ENCODE assay signal across 9 mouse cellular contexts in genomic region chr19:57358836-57359598, GRCm38 (mm10). TPM values are rescaled to one million over a fixed set of nuclear protein-coding genes. Genes with fewer than 3 reads are reported as not detected.
DNase-seq lines count a peak whose midpoint lies in the region; ATAC-seq and TF ChIP-seq lines count a peak whose summit lies in the region.
"Had no signal": no experiment of that assay in that cellular context is flagged by ENCODE, and none has a peak within 500 bp of the region (broad histone marks: within the 10 kb centered on the region; RNA-seq: fewer than 3 reads in every experiment).

No protein-coding gene starts in this region.

- no peak for TF ChIP-seq EP300 in lung, postnatal 0 days (IDR thresholded peaks at IDR 0.05)

- peaks cover 71% of the 10 kb centered on the region for H3K4me1 ChIP-seq in heart, embryonic 13.5 days
- peaks cover 26% of the 10 kb centered on the region; the same call in 1 of the 2 replicates for H3K4me1 ChIP-seq in lung, postnatal 0 days (ENCODE audit: insufficient read depth, low read depth, low read length)
- H3K4me1 ChIP-seq in embryonic facial prominence, embryonic 10.5 days: peaks cover 53% of the 10 kb centered on the region
- peaks cover 21% of the 10 kb centered on the region for H3K4me1 ChIP-seq in neural tube, embryonic 14.5 days (ENCODE audit: control insufficient read depth, insufficient read depth, low read length)

- H3K4me2 ChIP-seq in heart, embryonic 13.5 days: peak overlapping the region; percentile 83
- peak overlapping the region; percentile 56; the same call in 1 of the 2 replicates for H3K4me2 ChIP-seq in lung, postnatal 0 days (replicated peaks; ENCODE audit: low read depth, low read length)
- H3K4me2 ChIP-seq in neural tube, embryonic 14.5 days (ENCODE audit: low read depth, low read length): peak overlapping the region; percentile 58; the same call in 1 of the 2 replicates

- no peaks in the 10 kb centered on the region for H3K27me3 ChIP-seq in heart, embryonic 13.5 days (replicated peaks)
- H3K27me3 ChIP-seq in lung, postnatal 0 days (replicated peaks; ENCODE audit: insufficient read depth, low read length): no peaks in the 10 kb centered on the region
- no peaks in the 10 kb centered on the region for H3K27me3 ChIP-seq in embryonic facial prominence, embryonic 10.5 days (replicated peaks; ENCODE audit: low read depth, poor library complexity, severe bottlenecking)
- no peaks in the 10 kb centered on the region for H3K27me3 ChIP-seq in neural tube, embryonic 14.5 days (ENCODE audit: control insufficient read depth, insufficient read depth, low read length)
- H3K27me3 ChIP-seq: midbrain, embryonic 12.5 days had no signal

- ATAC-seq in heart, embryonic 13.5 days (ENCODE audit: extremely low read depth, insufficient number of reproducible peaks, low FRiP score, low TSS enrichment): no peak
- ATAC-seq in lung, postnatal 0 days: no peak
- ATAC-seq in neural tube, embryonic 14.5 days (ENCODE audit: low read depth): no peak

- H3K9ac ChIP-seq in heart, embryonic 13.5 days: peak overlapping the region; percentile 53
- H3K9ac ChIP-seq in lung, postnatal 0 days (replicated peaks; ENCODE audit: low read depth): no peak overlapping the region
- no peak overlapping the region for H3K9ac ChIP-seq in neural tube, embryonic 14.5 days (replicated peaks; ENCODE audit: low read depth, low read length)
- H3K9ac ChIP-seq: midbrain, embryonic 12.5 days had no signal

- intact Hi-C loops in heart, postnatal 36 days (cut with DNase I): loop anchor here (2.0 to 10.0 kb wide), 2 partner anchors 30 to 964 kb away; partner anchors contain the start of genes Casp7 and Nrap
- intact Hi-C loops in left cerebral cortex, postnatal 25 days (cut with DNase I): no loop called here

- peak overlapping the region; percentile 89 for H3K4me3 ChIP-seq in heart, embryonic 13.5 days
- no peak overlapping the region for H3K4me3 ChIP-seq in lung, postnatal 0 days (ENCODE audit: low read depth, low read length)
- peak overlapping the region; percentile 98; the same call in 1 of the 2 replicates for H3K4me3 ChIP-seq in embryonic facial prominence, embryonic 10.5 days
- no peak overlapping the region for H3K4me3 ChIP-seq in neural tube, embryonic 14.5 days (ENCODE audit: low read depth, low read length)

- no peak for TF ChIP-seq CTCF in lung, postnatal 0 days (IDR thresholded peaks at IDR 0.05)

- no peaks in the 10 kb centered on the region for H3K9me3 ChIP-seq in heart, embryonic 13.5 days
- no peaks in the 10 kb centered on the region for H3K9me3 ChIP-seq in lung, postnatal 0 days (ENCODE audit: low read length)
- no peaks in the 10 kb centered on the region for H3K9me3 ChIP-seq in embryonic facial prominence, embryonic 10.5 days
- H3K9me3 ChIP-seq in neural tube, embryonic 14.5 days (ENCODE audit: control insufficient read depth, low read length): no peaks in the 10 kb centered on the region
- H3K9me3 ChIP-seq: midbrain, embryonic 12.5 days had no signal

- DNase-seq in heart, postnatal 36 days: no peak
- DNase-seq in lung, postnatal 0 days (ENCODE audit: low spot score): no peak
- DNase-seq in lung, postnatal 36 days: no peak
- no peak for DNase-seq in embryonic facial prominence, embryonic 10.5 days (ENCODE audit: low spot score)
- no peak for DNase-seq in left cerebral cortex, postnatal 25 days (ENCODE audit: low spot score in 2 of 2)
- DNase-seq in frontal cortex, postnatal 36 days (ENCODE audit: low spot score in 2 of 2): no peak

- H3K27ac ChIP-seq in heart, embryonic 13.5 days (replicated peaks): peak overlapping the region; percentile 53; the same call in 1 of the 2 replicates
- peak overlapping the region; percentile 6 for H3K27ac ChIP-seq in lung, postnatal 0 days (ENCODE audit: low read length)
- no peak overlapping the region for H3K27ac ChIP-seq in embryonic facial prominence, embryonic 10.5 days (replicated peaks)
- H3K27ac ChIP-seq in neural tube, embryonic 14.5 days (ENCODE audit: low read depth, low read length): no peak overlapping the region
- H3K27ac ChIP-seq: midbrain, embryonic 12.5 days had no signal

- WGBS in heart, embryonic 13.5 days: 84% methylated on average over 20 of the region's 20 CpGs
- WGBS in lung, postnatal 0 days: 75% methylated on average over 20 of the region's 20 CpGs
- 95% methylated on average over 20 of the region's 20 CpGs for WGBS in embryonic facial prominence, embryonic 10.5 days
- 92% methylated on average over 20 of the region's 20 CpGs for WGBS in neural tube, embryonic 14.5 days

- H3K36me3 ChIP-seq in heart, embryonic 13.5 days: no peaks in the 10 kb centered on the region
- H3K36me3 ChIP-seq in lung, postnatal 0 days (ENCODE audit: insufficient read depth, low read length): no peaks in the 10 kb centered on the region
- no peaks in the 10 kb centered on the region for H3K36me3 ChIP-seq in embryonic facial prominence, embryonic 10.5 days (replicated peaks)
- no peaks in the 10 kb centered on the region for H3K36me3 ChIP-seq in neural tube, embryonic 14.5 days (ENCODE audit: control insufficient read depth, insufficient read depth, low read length)
- H3K36me3 ChIP-seq: midbrain, embryonic 12.5 days had no signal

RNA-seq across cellular contexts. Expression of gene Fam160b1, which starts 1.5 kb away (rescaled TPM):
- polyA plus RNA-seq in heart, embryonic 13.5 days (2015; fragmentation: Nextera tagmentation; extraction: Ambion mirVana): 9.9 and 10.3 TPM in 2 replicates
- total RNA-seq in heart, postnatal 36 days (2021): 10 to 100 TPM; 11.5 to 11.6 TPM
- polyA plus RNA-seq in lung, postnatal 0 days (2015; fragmentation: Nextera tagmentation; extraction: Ambion mirVana): 14.7 and 14.9 TPM in 2 replicates
- 12.6 and 13.1 TPM in 2 replicates for polyA plus RNA-seq in embryonic facial prominence, embryonic 10.5 days (2016; fragmentation: Nextera tagmentation; extraction: Ambion mirVana)
- polyA plus RNA-seq in neural tube, embryonic 14.5 days (2014; fragmentation: Nextera tagmentation; extraction: Ambion mirVana): 15.6 and 20.3 TPM in 2 replicates
- 10 to 100 TPM; 23.3 to 24.0 TPM for total RNA-seq in left cerebral cortex, postnatal 25 days (2021)

RNA-seq across cellular contexts. Expression of gene Ablim1, which starts 44.3 kb away (rescaled TPM):
- 35.7 and 38.5 TPM in 2 replicates for polyA plus RNA-seq in heart, embryonic 13.5 days (2015; fragmentation: Nextera tagmentation; extraction: Ambion mirVana)
- total RNA-seq in heart, postnatal 36 days (2021): 100 to 1,000 TPM; 423 to 468 TPM
- 50.1 and 50.7 TPM in 2 replicates for polyA plus RNA-seq in lung, postnatal 0 days (2015; fragmentation: Nextera tagmentation; extraction: Ambion mirVana)
- polyA plus RNA-seq in embryonic facial prominence, embryonic 10.5 days (2016; fragmentation: Nextera tagmentation; extraction: Ambion mirVana): 17.7 and 22.4 TPM in 2 replicates
- polyA plus RNA-seq in neural tube, embryonic 14.5 days (2014; fragmentation: Nextera tagmentation; extraction: Ambion mirVana): 47.4 and 59.7 TPM in 2 replicates
- total RNA-seq in left cerebral cortex, postnatal 25 days (2021): 100 to 1,000 TPM; 106 to 113 TPM

Comparison
In these comparisons a context has a peak if more than half of its experiments do, and no peak if none do; other contexts are left out.
1. H3K27ac ChIP-seq: peak in heart, embryonic 13.5 days (single experiment) and lung, postnatal 0 days (single experiment); none in embryonic facial prominence, embryonic 10.5 days (single experiment) and neural tube, embryonic 14.5 days (single experiment).
2. H3K4me3 ChIP-seq: peak in heart, embryonic 13.5 days (single experiment) and embryonic facial prominence, embryonic 10.5 days (single experiment); none in lung, postnatal 0 days (single experiment) and neural tube, embryonic 14.5 days (single experiment).
3. Peak in every context shown above with its lines, with median percentiles within 50 percentile points of each other: H3K4me2 ChIP-seq.